Mouse (Mus musculus) embryonic facial prominence, embryonic 14.5 days (tissue): ENCODE data around the gene Col16a1. TPM values are rescaled to one million over a fixed set of nuclear protein-coding genes. Genes with fewer than 3 reads are reported as not detected.

Source experiments
- ATAC-seq: fragments of 200-750 bp; cut with Nextera tagmentation; 2 replicates; pipeline ENCODE4 v1.8.0; 2017; ENCODE audit warnings: low read depth, moderate number of reproducible peaks, moderate TSS enrichment
- DNase-seq: peaks from one replicate; pipeline ENCODE4 v3.0.0-alpha.2; 2015; ENCODE audit warnings: low spot score
- H3K27ac ChIP-seq: fragments of 300-500 bp; sonication (generic); replicated peaks from 2 replicates; pipeline ENCODE4 v1.5.1; 2014; ENCODE audit warnings: low read depth, mild to moderate bottlenecking, low read length, moderate library complexity
- H3K27me3 ChIP-seq: fragments of 300-500 bp; sonication (generic); replicated peaks from 2 replicates; pipeline ENCODE4 v1.6.1; 2014; ENCODE audit warnings: low read length; ENCODE audit not compliant: control insufficient read depth, insufficient read depth
- H3K36me3 ChIP-seq: fragments of 300-500 bp; sonication (generic); 2 replicates; pipeline ENCODE4 v1.6.1; 2014; ENCODE audit warnings: low read length, mixed read lengths; ENCODE audit not compliant: control insufficient read depth, insufficient read depth
- H3K4me1 ChIP-seq: fragments of 300-500 bp; sonication (generic); 2 replicates; pipeline ENCODE4 v1.6.1; 2014; ENCODE audit warnings: antibody characterized with exemption, low read length; ENCODE audit not compliant: control insufficient read depth, insufficient read depth
- H3K4me2 ChIP-seq: fragments of 300-500 bp; sonication (generic); 2 replicates; pipeline ENCODE4 v1.6.1; 2014; ENCODE audit warnings: low read depth, mild to moderate bottlenecking, low read length, moderate library complexity, mixed read lengths
- H3K4me3 ChIP-seq: fragments of 300-500 bp; sonication (generic); 2 replicates; pipeline ENCODE4 v1.5.1; 2014; ENCODE audit warnings: low read depth, mild to moderate bottlenecking, low read length
- H3K9ac ChIP-seq: fragments of 300-500 bp; sonication (generic); 2 replicates; pipeline ENCODE4 v1.6.1; 2014; ENCODE audit warnings: low read depth, mild to moderate bottlenecking, low read length, moderate library complexity, mixed read lengths
- H3K9me3 ChIP-seq: fragments of 300-500 bp; sonication (generic); 2 replicates; pipeline ENCODE4 v1.6.1; 2016; ENCODE audit warnings: low read length; ENCODE audit not compliant: control insufficient read depth
- WGBS: fragments of 180-500 bp; shearing (Covaris S2); extraction: QIAGEN DNeasy Blood & Tissue Kit; methylation state at CpG from one replicate; pipeline ENCODE4 v1.1.7; 2014; 5-methylcytosine and 5-hydroxymethylcytosine counted together
- polyA plus RNA-seq: library from polyadenylated mRNA; unstranded; fragments of >200 nt; fragmentation: Nextera tagmentation; extraction: Ambion mirVana; gene quantifications from 2 replicates; pipeline ENCODE4 v1.2.1, GENCODE M21; 2014

Col16a1 gene
- polyA plus RNA-seq, 1 experiment from 2014 or later: 188 TPM

GRCm38 (mm10) chr4:130079521-130079920 is 31.9 kb downstream of the Col16a1 start:
- no peak for DNase-seq
- Histone ChIP-seq H3K9me3 (no peaks in the 10 kb centered on the region), H3K4me2 (no peak overlapping the region), H3K27me3 (no peaks in the 10 kb centered on the region; the same call in 1 of the 2 replicates), H3K4me3 (no peak overlapping the region), H3K9ac (no peak overlapping the region), H3K4me1 (0 out of 2 replicates have a peak, but pooled peaks cover 5% of the 10 kb centered on the region), H3K27ac (peak overlapping the region; percentile 1; the same call in 1 of the 2 replicates), H3K36me3 (peaks cover 16% of the 10 kb centered on the region; the same call in 1 of the 2 replicates)
- ATAC-seq: no peak
- 37% methylated on average over 2 of the region's 3 CpGs for WGBS

- Histone ChIP-seq H3K4me2 (no peak overlapping the region), H3K4me1 (0 out of 2 replicates have a peak, but pooled peaks cover 5% of the 10 kb centered on the region), H3K27ac (no peak overlapping the region), H3K4me3 (no peak overlapping the region), H3K36me3 (peaks cover 12% of the 10 kb centered on the region; the same call in 1 of the 2 replicates), H3K27me3 (no peaks in the 10 kb centered on the region; the same call in 1 of the 2 replicates), H3K9ac (no peak overlapping the region), H3K9me3 (no peaks in the 10 kb centered on the region)
- WGBS: 70% methylated on average over 19 of the region's 19 CpGs
- no peak for DNase-seq
- no peak for ATAC-seq
Measured at GRCm38 (mm10) chr4:130081345-130082190, 33.9 kb downstream of the Col16a1 start.

DNA sequence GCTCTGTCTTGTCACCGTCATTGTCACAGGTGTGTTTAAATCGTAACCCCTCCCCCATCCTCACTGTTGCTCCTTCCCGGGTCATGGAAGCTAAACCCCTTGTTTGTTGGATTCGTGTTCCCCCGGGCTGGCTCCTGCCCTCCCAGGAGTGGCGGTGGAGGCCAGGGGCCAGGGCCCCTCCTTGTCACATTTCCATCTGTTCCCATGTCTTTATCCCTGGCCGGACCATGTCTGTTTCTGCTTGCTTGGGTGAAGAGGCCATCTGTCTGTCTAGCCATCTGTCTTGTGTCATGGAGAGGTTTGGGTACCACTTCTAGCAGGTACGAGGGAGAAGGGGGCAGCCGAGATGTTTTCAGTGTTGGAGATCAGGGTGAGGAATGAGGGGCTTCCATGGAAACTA is 34.6 kb downstream of the Col16a1 start:
- H3K27ac ChIP-seq: no peak overlapping the region
- H3K4me1 ChIP-seq: 0 out of 2 replicates have a peak, but pooled peaks cover 5% of the 10 kb centered on the region
- DNase-seq: no peak
- H3K9me3 ChIP-seq: no peaks in the 10 kb centered on the region
- peaks cover 6% of the 10 kb centered on the region; the same call in 1 of the 2 replicates for H3K36me3 ChIP-seq
- H3K9ac ChIP-seq: no peak overlapping the region
- H3K4me3 ChIP-seq: no peak overlapping the region
- no peak for ATAC-seq
- H3K27me3 ChIP-seq: no peaks in the 10 kb centered on the region; the same call in 1 of the 2 replicates
- WGBS: 49% methylated on average over 9 of the region's 9 CpGs
- H3K4me2 ChIP-seq: no peak overlapping the region

DNA sequence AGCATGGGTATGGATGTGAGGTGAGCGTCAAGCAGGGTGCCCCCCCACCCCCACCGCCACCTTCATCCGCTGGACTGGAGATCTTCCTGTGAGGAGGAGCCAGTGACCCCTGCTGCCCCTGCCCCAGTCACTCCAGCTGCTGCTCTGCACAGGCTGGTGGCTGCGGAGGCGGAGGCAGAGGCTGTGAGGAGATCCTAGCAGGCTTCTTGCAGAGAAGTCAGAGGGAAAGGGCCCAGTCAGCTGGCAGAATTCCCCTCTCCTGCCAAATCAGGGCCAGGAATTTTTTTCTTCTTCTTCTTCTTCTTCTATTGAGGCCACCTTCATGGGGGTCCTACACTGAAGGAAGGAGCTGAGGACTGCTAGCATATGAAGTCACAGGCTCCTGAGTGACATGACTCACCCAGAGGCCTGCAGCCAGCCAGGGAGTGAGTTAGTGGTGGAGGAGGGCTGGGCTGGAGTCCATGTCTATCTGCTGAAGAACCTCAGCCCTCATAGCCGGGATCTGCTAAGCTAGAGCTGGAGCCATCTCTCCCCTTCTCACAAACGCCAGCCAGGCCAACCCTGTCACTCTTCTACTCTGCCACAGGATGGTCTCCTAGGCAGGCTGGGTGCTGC is 36.8 kb downstream of the Col16a1 start:
- Histone ChIP-seq H3K27me3 (no peaks in the 10 kb centered on the region), H3K4me2 (no peak overlapping the region), H3K4me3 (no peak overlapping the region), H3K9ac (no peak overlapping the region), H3K36me3 (peaks cover under 1% of the 10 kb centered on the region), H3K27ac (no peak overlapping the region), H3K9me3 (no peaks in the 10 kb centered on the region), H3K4me1 (0 out of 2 replicates have a peak, but pooled peaks cover 5% of the 10 kb centered on the region)
- ATAC-seq: no peak
- 54% methylated on average over 7 of the region's 7 CpGs for WGBS
- DNase-seq: no peak

- Histone ChIP-seq H3K27me3 (no peaks in the 10 kb centered on the region), H3K4me1 (0 out of 2 replicates have a peak, but pooled peaks cover 5% of the 10 kb centered on the region), H3K27ac (no peak overlapping the region), H3K9ac (no peak overlapping the region), H3K4me2 (no peak overlapping the region), H3K4me3 (no peak overlapping the region), H3K36me3 (peaks cover 9% of the 10 kb centered on the region), H3K9me3 (no peaks in the 10 kb centered on the region)
- no peak for DNase-seq
- WGBS: 66% methylated on average over 11 of the region's 12 CpGs
- no peak for ATAC-seq
Measured at GRCm38 (mm10) chr4:130085246-130085820, 37.7 kb downstream of the Col16a1 start.

DNA sequence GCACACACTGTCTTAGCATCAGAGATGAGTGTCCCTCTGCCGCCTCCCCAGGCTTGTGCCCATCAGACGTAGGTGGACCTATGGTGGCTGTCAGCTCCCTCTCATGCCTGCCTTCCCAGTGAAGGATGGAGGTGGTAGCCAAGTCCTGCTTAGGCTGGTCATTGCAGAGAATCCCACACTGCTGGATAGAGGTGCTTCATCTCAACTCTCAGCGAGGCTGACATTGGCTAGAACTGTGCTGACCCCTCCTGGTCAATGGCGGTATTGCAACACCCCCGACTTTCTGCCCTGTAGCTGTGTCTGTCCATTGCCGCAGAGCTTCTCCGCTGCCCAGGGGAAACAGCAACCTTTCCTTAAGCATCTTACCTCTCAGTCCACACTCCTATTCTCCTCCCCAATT is 39.7 kb downstream of the Col16a1 start:
- no peaks in the 10 kb centered on the region for H3K9me3 ChIP-seq
- peak; percentile 81 for DNase-seq
- no peak overlapping the region for H3K27ac ChIP-seq
- H3K4me1 ChIP-seq: no peaks in the 10 kb centered on the region
- ATAC-seq: peak; percentile 77; the same call in 1 of the 2 replicates
- 14% methylated on average over 7 of the region's 7 CpGs for WGBS
- H3K27me3 ChIP-seq: no peaks in the 10 kb centered on the region
- H3K4me2 ChIP-seq: no peak overlapping the region
- peaks cover 14% of the 10 kb centered on the region for H3K36me3 ChIP-seq
- no peak overlapping the region for H3K4me3 ChIP-seq
- H3K9ac ChIP-seq: no peak overlapping the region

- H3K4me3 ChIP-seq: no peak overlapping the region
- H3K27me3 ChIP-seq: no peaks in the 10 kb centered on the region
- no peaks in the 10 kb centered on the region for H3K4me1 ChIP-seq
- no peak overlapping the region for H3K9ac ChIP-seq
- H3K4me2 ChIP-seq: no peak overlapping the region
- no peak overlapping the region for H3K27ac ChIP-seq
- DNase-seq (no peak), ATAC-seq (no peak)
- peaks cover 49% of the 10 kb centered on the region for H3K36me3 ChIP-seq
- no peaks in the 10 kb centered on the region for H3K9me3 ChIP-seq
- 56% methylated on average over 3 of the region's 3 CpGs for WGBS
Measured at GRCm38 (mm10) chr4:130095137-130095536, 47.5 kb downstream of the Col16a1 start.

DNA sequence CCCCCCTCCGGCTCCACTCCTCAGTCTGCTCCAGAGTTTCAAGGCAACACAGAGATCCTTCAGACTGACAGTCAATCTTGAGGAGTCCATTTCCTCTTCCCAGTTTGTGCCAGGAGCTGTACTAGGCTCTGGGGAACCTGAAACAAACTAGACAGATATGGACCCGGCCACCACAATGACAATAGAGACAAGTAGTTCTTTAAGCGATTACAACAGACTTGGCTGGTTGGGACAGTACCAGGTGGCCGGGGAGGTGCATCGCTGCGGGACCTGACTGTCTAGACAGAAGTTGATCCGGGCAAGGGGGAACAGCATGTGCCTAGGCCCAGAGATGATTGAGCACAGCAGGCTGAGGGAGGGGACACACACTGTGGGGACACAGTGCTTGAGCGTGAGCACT is 53.5 kb downstream of the Col16a1 start:
- Histone ChIP-seq H3K27ac (peak overlapping the region; percentile 44; the same call in 1 of the 2 replicates), H3K9ac (no peak overlapping the region), H3K4me1 (peaks cover 19% of the 10 kb centered on the region), H3K4me2 (peak overlapping the region; percentile 8; the same call in 1 of the 2 replicates), H3K4me3 (0 out of 2 replicates have a peak overlapping the region, but pooled peaks have one; percentile 1), H3K27me3 (no peaks in the 10 kb centered on the region), H3K36me3 (peaks cover 13% of the 10 kb centered on the region), H3K9me3 (0 out of 2 replicates have a peak, but pooled peaks cover 4% of the 10 kb centered on the region)
- DNase-seq (peak; percentile 54), ATAC-seq (peak; percentile 43; the same call in 1 of the 2 replicates)
- 28% methylated on average over 8 of the region's 8 CpGs for WGBS
